Mouse (Mus musculus): ENCODE results near the gene Mafb. TPM values are rescaled to one million over a fixed set of nuclear protein-coding genes. Genes with fewer than 3 reads are reported as not detected.

Gene Mafb
- polyA plus RNA-seq, 1 experiment from 2014 or later: 30.8 TPM

DNA sequence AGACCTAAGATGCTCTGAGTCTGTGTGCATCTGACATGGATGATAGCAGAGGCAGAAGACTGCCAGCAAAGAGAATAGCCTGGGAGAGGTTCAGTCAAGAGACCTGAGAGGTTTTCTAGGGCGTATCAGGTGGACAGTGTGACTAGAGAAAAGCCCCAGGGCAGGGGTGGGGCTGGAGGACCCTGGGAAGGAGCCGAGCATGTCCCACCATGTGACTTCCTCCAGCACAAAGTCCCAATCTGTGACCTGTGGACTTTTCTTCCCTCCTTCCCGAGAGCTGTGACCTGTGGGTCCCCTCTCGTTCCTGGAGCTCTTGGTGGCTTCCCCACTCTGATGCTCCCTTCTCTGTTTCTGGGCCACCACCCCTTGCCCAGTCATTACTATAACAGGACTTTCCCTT, 26.7 kb downstream of the Mafb start:
- Histone ChIP-seq H3K4me3 (no peak overlapping the region), H3K4me2 (no peak overlapping the region)
- 64% methylated on average over 4 of the region's 4 CpGs for WGBS

DNA sequence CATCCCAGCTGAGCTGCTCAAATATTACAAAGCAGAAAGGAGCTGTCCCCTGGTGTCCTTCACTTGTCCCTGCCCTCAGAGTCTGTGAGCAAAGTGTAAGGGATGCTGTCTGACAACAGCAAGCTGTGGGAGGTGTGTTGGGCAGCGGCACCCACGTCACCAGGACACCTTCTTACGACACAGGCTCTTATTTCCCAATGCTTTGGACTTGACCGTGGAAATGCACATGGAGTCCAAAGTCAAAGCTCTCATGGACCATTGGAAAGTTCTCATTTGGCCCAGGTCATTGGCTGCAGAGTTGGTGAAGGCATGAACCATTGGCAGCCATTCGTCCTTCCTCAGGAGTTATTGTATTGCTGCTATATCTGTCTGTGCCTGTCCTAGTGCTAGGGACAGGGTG, 27.3 kb downstream of the Mafb start:
- no peak overlapping the region for H3K27ac ChIP-seq (replicated peaks)
- no peaks in the 10 kb centered on the region for H3K36me3 ChIP-seq
- no peak overlapping the region for H3K4me2 ChIP-seq
- WGBS: 95% methylated on average over 5 of the region's 5 CpGs
- no peaks in the 10 kb centered on the region for H3K9me3 ChIP-seq
- no peak overlapping the region for H3K4me3 ChIP-seq
- ATAC-seq (ENCODE audit: low FRiP score, low read depth): no peak
- H3K9ac ChIP-seq: no peak overlapping the region
- H3K27me3 ChIP-seq: no peaks in the 10 kb centered on the region
- H3K4me1 ChIP-seq (replicated peaks): no peaks in the 10 kb centered on the region

More for the DNA sequence above, 26.7 kb downstream of the Mafb start:
- Histone ChIP-seq H3K9ac (no peak overlapping the region), H3K27ac (replicated peaks) (no peak overlapping the region), H3K27me3 (no peaks in the 10 kb centered on the region), H3K4me1 (replicated peaks) (no peaks in the 10 kb centered on the region), H3K36me3 (no peaks in the 10 kb centered on the region), H3K9me3 (no peaks in the 10 kb centered on the region)
- ATAC-seq (ENCODE audit: low FRiP score, low read depth): no peak

DNA sequence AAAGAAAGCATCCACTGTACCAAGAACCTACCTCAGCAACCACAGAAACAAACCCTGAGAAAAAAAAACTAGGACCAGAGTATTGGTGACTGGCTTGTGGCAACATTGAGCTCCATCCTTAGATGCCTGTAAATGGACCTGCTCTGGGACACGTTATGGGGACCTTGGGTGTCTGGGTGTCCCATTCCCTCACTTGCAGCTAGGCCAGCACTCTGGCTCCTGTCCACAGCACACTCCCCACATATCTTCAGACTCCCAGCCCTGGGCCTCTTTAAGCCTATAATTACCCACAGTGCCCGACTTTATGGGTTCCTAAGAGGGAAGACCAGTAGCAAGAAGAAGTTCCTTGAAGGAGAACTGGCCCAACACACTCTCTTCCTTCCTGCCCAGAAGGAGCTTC, 30.8 kb downstream of the Mafb start:
- no peaks in the 10 kb centered on the region for H3K4me1 ChIP-seq (replicated peaks)
- ATAC-seq (ENCODE audit: low FRiP score, low read depth): no peak
- 78% methylated on average over 2 of the region's 2 CpGs for WGBS
- no peaks in the 10 kb centered on the region for H3K9me3 ChIP-seq
- no peak overlapping the region for H3K9ac ChIP-seq
- no peak overlapping the region for H3K4me3 ChIP-seq
- no peak overlapping the region for H3K27ac ChIP-seq (replicated peaks)
- H3K27me3 ChIP-seq: no peaks in the 10 kb centered on the region
- no peak overlapping the region for H3K4me2 ChIP-seq
- no peaks in the 10 kb centered on the region for H3K36me3 ChIP-seq

DNA sequence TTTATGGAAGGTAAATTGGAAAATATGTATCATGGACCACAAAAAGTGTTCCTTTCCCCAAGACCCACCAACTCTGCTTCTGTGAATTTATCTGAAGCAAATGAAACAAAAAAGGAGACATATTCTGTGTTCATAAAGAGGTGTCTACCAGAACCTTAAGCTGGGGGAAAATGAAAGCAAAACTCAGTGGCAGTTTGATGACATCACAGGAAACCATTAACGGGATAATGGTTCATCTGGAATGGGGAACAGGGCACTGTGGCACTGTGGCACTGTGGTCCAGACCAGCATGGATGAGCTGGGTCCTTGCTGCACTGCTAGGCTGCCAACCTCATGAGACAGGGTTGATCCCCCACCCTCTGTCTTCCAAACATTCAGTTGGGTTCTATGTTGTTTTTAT, 31.8 kb downstream of the Mafb start:
- no peak overlapping the region for H3K4me2 ChIP-seq
- H3K4me3 ChIP-seq: no peak overlapping the region
- H3K27me3 ChIP-seq: no peaks in the 10 kb centered on the region
- H3K4me1 ChIP-seq (replicated peaks): no peaks in the 10 kb centered on the region
- ATAC-seq (ENCODE audit: low FRiP score, low read depth): no peak
- H3K36me3 ChIP-seq: no peaks in the 10 kb centered on the region
- H3K9me3 ChIP-seq: no peaks in the 10 kb centered on the region
- H3K27ac ChIP-seq (replicated peaks): no peak overlapping the region
- WGBS: 75% methylated on average over 1 of the region's 1 CpGs
- no peak overlapping the region for H3K9ac ChIP-seq

DNA sequence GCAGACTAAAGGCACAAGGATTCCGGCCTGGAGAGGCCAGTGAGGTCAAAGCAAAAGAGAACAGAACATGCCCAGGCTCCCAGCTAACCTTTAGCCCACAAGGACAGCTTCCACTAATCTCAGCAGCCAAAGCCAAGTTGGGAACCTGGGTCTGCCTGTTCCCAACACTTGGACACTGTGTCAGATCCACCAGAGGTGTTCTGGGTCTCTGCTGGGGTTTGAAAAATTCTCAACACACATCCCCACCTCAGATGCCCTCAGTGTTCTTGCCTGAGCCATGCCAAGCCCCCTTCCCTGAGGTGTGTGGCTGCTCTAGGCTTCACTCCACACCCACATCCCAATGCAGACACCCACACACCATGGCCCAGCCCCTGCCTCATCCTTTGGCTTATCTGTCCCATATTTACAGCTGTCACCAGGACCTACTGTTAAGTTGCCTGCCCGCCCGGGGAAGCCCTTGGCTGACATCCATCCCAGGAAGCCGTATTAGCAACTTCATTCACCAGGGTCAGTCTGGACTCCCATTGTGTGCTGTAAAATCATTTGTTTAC, 32.7 kb downstream of the Mafb start, which contains the start of gene Gm826:
Gm826 (minus strand) TSS at position 52 of the 551 bp plus-strand sequence.
- H3K27me3 ChIP-seq: no peaks in the 10 kb centered on the region
- ATAC-seq (ENCODE audit: low FRiP score, low read depth): no peak

DNA sequence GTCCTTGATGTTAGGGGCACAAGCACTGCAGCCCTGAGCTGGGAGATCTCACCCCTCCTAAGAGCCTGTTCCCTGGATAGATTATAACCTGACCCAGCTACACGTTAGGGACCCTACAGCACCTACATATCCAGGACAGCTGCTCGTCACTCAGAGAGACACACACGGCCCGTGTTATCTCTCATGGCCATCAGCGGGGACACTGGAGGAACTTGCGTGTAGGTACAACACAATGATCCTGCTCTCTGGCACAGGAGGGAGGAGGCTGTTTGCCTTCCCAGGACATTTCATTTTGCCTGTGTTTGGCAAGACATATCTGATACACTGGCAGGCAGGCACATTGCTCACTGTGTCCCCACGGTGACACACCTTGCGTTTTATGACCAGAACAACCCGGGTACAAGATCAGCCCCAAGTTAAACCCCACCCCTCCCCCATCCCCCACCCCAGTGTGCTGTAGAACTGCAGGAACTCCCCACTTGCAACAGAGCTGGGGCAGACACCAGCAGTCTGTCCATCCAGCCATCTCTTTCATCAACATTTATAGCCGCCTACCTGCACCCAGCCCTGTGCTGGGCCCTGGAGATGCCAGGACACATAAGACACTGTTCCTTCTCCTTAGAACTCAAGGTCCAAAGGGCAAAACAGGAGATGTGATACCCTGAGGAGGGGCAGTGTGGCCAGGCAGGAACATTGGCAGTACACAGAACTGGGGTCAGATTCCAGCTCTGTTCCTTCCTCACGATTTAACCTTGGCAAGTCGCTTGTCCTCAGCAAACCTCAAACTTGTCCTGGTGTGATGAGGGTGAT, 34.1 kb downstream of the Mafb start:
- Histone ChIP-seq H3K27ac (replicated peaks) (no peak overlapping the region), H3K4me2 (no peak overlapping the region), H3K9me3 (no peaks in the 10 kb centered on the region), H3K9ac (no peak overlapping the region), H3K4me1 (replicated peaks) (0 out of 2 replicates have a peak, but pooled peaks cover 6% of the 10 kb centered on the region), H3K27me3 (no peaks in the 10 kb centered on the region), H3K4me3 (no peak overlapping the region), H3K36me3 (no peaks in the 10 kb centered on the region)
- WGBS: 88% methylated on average over 12 of the region's 12 CpGs
- ATAC-seq (ENCODE audit: low FRiP score, low read depth): no peak

More for the DNA sequence above, 32.7 kb downstream of the Mafb start, which contains the start of gene Gm826:
- Histone ChIP-seq H3K9ac (no peak within 1 kb of the TSS), H3K27ac (replicated peaks) (no peak within 1 kb of the TSS), H3K4me2 (no peak within 1 kb of the TSS), H3K4me3 (no peak within 1 kb of the TSS), H3K9me3 (no peaks in the 10 kb centered on the region), H3K4me1 (replicated peaks) (0 out of 2 replicates have a peak, but pooled peaks cover 2% of the 10 kb centered on the region), H3K36me3 (no peaks in the 10 kb centered on the region)
- WGBS: 51% methylated on average over 4 of the region's 4 CpGs

DNA sequence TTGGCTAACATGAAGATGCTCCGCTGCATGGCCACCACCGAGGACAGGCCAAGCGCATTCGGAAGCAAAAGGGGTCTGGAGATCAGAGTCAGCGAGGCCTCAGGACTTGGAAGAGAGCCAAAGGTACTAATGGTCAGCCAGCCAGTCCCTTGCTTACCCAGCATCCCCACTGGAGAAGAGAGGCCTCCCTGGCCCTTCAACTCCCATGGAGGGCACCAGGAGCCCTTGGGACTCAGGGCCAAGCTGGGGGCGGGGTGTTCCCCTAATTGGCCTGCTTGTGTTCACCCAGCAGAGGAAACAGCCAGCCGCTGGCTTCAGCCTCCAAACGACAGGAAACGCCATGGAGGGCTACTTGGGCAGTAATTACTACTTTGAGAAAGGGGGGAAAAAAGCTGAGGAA, 38.0 kb downstream of the Mafb start:
- no peak overlapping the region for H3K9ac ChIP-seq
- H3K4me3 ChIP-seq: no peak overlapping the region
- H3K4me2 ChIP-seq: no peak overlapping the region
- 59% methylated on average over 9 of the region's 9 CpGs for WGBS
- 0 out of 2 replicates have a peak, but pooled peaks cover 6% of the 10 kb centered on the region for H3K4me1 ChIP-seq (replicated peaks)
- H3K9me3 ChIP-seq: no peaks in the 10 kb centered on the region
- H3K36me3 ChIP-seq: no peaks in the 10 kb centered on the region
- no peak for ATAC-seq (ENCODE audit: low FRiP score, low read depth)
- no peak overlapping the region for H3K27ac ChIP-seq (replicated peaks)
- H3K27me3 ChIP-seq: no peaks in the 10 kb centered on the region

DNA sequence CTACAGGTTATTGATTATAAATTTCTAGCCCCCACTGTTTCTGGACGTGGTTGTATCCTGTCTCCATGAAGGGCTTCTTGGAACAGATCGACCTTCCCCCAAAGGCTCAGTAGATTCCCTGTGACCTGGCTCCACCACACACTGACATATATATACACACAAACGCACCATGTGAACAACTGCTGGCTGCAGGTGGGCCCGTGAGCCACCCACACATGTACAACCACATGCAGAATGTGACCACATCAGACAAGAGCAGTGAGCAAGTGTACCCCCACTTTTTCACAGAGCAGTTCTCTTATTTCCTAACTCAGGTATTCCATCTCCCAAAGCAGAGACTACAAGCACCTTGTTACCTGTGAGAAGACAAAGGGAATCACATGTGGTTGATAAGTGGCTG, 39.1 kb downstream of the Mafb start:
- Histone ChIP-seq H3K27ac (replicated peaks) (no peak overlapping the region), H3K36me3 (no peaks in the 10 kb centered on the region), H3K27me3 (0 out of 2 replicates have a peak, but pooled peaks cover 2% of the 10 kb centered on the region), H3K4me2 (no peak overlapping the region), H3K9me3 (no peaks in the 10 kb centered on the region), H3K4me1 (replicated peaks) (0 out of 2 replicates have a peak, but pooled peaks cover 6% of the 10 kb centered on the region), H3K9ac (no peak overlapping the region), H3K4me3 (no peak overlapping the region)
- 90% methylated on average over 4 of the region's 4 CpGs for WGBS
- ATAC-seq (ENCODE audit: low FRiP score, low read depth): no peak

DNA sequence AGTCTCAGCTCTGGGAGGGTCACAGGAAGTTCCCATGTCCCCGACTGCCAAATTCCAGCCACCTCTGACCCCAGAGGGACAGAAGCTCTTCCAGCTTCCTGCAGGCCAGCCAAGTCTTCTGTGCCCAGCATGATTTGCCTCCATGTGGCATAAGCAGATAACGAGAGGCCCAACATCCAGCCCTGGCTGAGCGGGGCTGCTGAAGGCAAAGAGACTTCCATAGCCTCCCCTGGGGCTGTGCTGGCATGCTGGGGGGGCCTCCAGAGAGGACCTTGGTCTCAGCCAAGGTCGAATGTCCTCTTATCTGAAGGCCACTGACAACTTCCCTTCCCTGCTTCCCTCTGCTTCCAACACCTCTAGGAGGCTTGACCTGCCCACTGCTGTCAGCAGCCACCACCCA, 39.7 kb downstream of the Mafb start:
- ATAC-seq (ENCODE audit: low FRiP score, low read depth): no peak
- Histone ChIP-seq H3K27ac (replicated peaks) (no peak overlapping the region), H3K9ac (no peak overlapping the region), H3K4me1 (replicated peaks) (0 out of 2 replicates have a peak, but pooled peaks cover 6% of the 10 kb centered on the region), H3K36me3 (no peaks in the 10 kb centered on the region), H3K9me3 (no peaks in the 10 kb centered on the region), H3K4me3 (no peak overlapping the region), H3K27me3 (0 out of 2 replicates have a peak, but pooled peaks cover 2% of the 10 kb centered on the region), H3K4me2 (no peak overlapping the region)
- WGBS: 59% methylated on average over 4 of the region's 4 CpGs

DNA sequence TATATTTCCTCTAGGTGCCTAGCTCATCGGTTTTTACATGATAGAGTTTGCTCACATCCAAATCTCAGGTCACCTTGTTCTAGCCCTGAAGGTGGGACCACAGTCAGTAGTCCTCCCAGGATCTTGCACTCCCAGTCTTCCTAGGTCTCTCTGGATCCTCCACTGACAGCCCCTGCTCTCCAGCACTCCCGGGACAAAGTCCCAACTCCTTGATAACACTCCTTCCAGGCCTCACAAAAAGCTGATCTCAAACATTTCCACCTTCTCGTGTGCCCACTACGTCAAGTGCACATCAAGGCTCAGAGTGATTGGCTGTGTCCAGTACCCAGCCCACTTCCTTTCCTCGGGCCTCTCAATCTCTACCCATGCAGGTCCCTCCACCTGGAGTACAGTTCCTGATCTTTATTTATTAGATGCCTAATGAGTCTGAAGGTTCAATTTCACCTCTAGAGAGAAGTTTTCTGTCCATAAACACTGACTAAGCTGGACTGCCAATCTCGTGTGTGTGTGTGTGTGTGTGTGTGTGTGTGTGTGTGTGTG, 41.7 kb downstream of the Mafb start:
- Histone ChIP-seq H3K9me3 (no peaks in the 10 kb centered on the region), H3K27ac (replicated peaks) (no peak overlapping the region), H3K27me3 (0 out of 2 replicates have a peak, but pooled peaks cover 2% of the 10 kb centered on the region), H3K4me3 (no peak overlapping the region), H3K4me2 (no peak overlapping the region), H3K9ac (no peak overlapping the region), H3K36me3 (no peaks in the 10 kb centered on the region), H3K4me1 (replicated peaks) (0 out of 2 replicates have a peak, but pooled peaks cover 6% of the 10 kb centered on the region)
- ATAC-seq (ENCODE audit: low FRiP score, low read depth): no peak
- 83% methylated on average over 6 of the region's 6 CpGs for WGBS

DNA sequence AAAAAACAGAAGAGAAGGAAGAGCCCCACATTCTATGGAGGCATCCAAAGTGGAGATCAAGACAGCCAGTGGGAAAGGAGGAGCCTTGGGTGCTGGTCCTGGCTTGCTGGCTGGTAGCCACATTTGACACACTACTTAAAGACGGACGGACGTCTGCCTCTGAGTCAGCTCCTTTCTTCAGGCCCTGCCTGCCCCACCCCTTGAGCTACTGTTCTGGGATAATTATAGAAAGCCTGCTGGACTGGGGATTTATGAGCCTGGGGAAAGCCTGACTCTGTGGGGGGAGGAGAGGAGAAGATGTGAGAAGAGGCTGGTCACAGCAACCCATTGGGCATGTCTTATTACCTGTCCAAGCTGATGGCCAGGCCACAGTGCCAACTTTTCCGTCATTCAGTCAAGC, 45.0 kb downstream of the Mafb start:
- Histone ChIP-seq H3K36me3 (no peaks in the 10 kb centered on the region), H3K27me3 (0 out of 2 replicates have a peak, but pooled peaks cover 2% of the 10 kb centered on the region), H3K9me3 (no peaks in the 10 kb centered on the region), H3K27ac (replicated peaks) (no peak overlapping the region), H3K4me2 (no peak overlapping the region), H3K4me3 (no peak overlapping the region), H3K4me1 (replicated peaks) (no peaks in the 10 kb centered on the region), H3K9ac (no peak overlapping the region)
- WGBS: 58% methylated on average over 4 of the region's 4 CpGs
- ATAC-seq (ENCODE audit: low FRiP score, low read depth): no peak

DNA sequence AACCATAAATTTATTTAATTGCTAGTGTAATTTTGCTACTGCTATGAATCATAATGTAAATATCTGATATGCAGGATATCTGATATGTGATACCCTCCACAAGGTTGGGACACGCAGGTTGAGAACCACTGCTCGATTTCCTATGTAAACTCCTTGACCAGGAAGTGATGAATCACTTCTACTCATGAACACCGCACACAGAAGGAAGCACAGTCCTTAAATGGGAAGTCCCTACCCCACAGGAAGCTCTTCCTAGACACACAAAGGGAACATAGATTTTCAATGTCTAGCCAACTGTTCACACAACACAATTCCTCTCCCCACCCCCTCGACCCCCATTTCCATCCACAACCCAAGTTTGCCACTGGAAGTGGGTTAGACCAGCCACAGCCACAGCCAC, 48.6 kb downstream of the Mafb start:
- no peaks in the 10 kb centered on the region for H3K36me3 ChIP-seq
- H3K4me3 ChIP-seq: no peak overlapping the region
- no peaks in the 10 kb centered on the region for H3K4me1 ChIP-seq (replicated peaks)
- ATAC-seq (ENCODE audit: low FRiP score, low read depth): no peak
- 87% methylated on average over 4 of the region's 4 CpGs for WGBS
- no peak overlapping the region for H3K9ac ChIP-seq
- H3K27me3 ChIP-seq: 0 out of 2 replicates have a peak, but pooled peaks cover under 1% of the 10 kb centered on the region
- H3K27ac ChIP-seq (replicated peaks): no peak overlapping the region
- H3K9me3 ChIP-seq: no peaks in the 10 kb centered on the region
- H3K4me2 ChIP-seq: no peak overlapping the region
